Mouse (Mus musculus): ENCODE data around the gene Tbxas1. TPM values are rescaled to one million over a fixed set of nuclear protein-coding genes. Genes with fewer than 3 reads are reported as not detected.

The Tbxas1 gene
- polyA plus RNA-seq, 1 experiment from 2014 or later, result 1.7 TPM

- no peaks in the 10 kb centered on the region for H3K9me3 ChIP-seq (replicated peaks)
- no peaks in the 10 kb centered on the region for H3K36me3 ChIP-seq
- ATAC-seq (ENCODE audit: low FRiP score), result no peak
- H3K27ac ChIP-seq, result no peak overlapping the region
- no peak overlapping the region for H3K9ac ChIP-seq
- H3K27me3 ChIP-seq, result no peaks in the 10 kb centered on the region
- no peak overlapping the region for H3K4me2 ChIP-seq (replicated peaks)
- no peak overlapping the region for H3K4me3 ChIP-seq
- WGBS, result 80% methylated on average over 7 of the region's 7 CpGs
- H3K4me1 ChIP-seq, result no peaks in the 10 kb centered on the region
Observed at GRCm38 (mm10) chr6:39025038-39025437, 149.8 kb downstream of the Tbxas1 start.

DNA sequence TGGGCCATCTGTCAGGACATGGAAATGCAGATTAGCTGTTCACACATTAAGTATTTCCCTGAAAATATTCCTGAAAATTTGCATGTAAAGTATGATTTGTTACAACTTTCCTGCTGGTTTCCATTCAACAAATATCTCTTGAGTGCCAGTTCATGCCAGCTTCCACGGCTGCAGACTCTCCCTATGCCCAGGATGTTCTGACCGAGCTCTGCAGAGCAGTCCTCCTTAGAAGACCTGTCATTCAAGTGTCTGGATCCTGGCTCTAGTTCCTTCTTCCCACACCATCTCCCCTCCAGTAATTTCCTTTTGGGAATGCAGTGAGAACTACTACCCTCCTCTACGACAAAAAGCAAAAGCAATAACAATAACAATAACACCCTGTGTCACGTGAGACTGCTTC, 155.5 kb downstream of the Tbxas1 start:
- H3K4me2 ChIP-seq (replicated peaks), result no peak overlapping the region
- no peak for ATAC-seq (ENCODE audit: low FRiP score)

DNA sequence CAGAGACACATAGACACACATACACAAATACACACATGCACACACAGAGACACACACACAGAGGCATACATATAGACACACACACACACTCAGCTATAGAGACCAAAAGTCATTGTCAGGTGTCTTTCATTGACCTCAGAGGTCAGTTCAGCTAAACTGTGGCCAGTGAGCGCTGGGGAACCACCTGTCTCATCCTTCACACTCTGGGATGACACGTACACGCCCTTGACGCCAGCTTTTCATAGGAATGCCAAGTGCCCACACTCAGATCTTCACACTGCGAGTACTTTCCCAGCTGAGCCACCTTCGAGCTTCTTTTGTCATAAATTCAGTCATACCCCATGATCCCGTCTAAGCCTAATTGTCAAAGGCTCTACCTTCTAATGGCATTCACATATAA, 158.5 kb downstream of the Tbxas1 start:
- H3K4me3 ChIP-seq, result no peak overlapping the region
- H3K4me2 ChIP-seq (replicated peaks), result no peak overlapping the region
- 87% methylated on average over 7 of the region's 7 CpGs for WGBS
- H3K27me3 ChIP-seq, result no peaks in the 10 kb centered on the region
- H3K36me3 ChIP-seq, result no peaks in the 10 kb centered on the region
- no peak overlapping the region for H3K9ac ChIP-seq
- no peaks in the 10 kb centered on the region for H3K4me1 ChIP-seq
- no peak overlapping the region for H3K27ac ChIP-seq
- ATAC-seq (ENCODE audit: low FRiP score), result no peak
- H3K9me3 ChIP-seq (replicated peaks), result no peaks in the 10 kb centered on the region

More for the DNA sequence above, 155.5 kb downstream of the Tbxas1 start:
- H3K9me3 ChIP-seq (replicated peaks), result no peaks in the 10 kb centered on the region
- WGBS, result 84% methylated on average over 4 of the region's 4 CpGs
- no peak overlapping the region for H3K4me3 ChIP-seq
- no peak overlapping the region for H3K9ac ChIP-seq
- H3K4me1 ChIP-seq, result no peaks in the 10 kb centered on the region
- H3K27ac ChIP-seq, result no peak overlapping the region
- no peaks in the 10 kb centered on the region for H3K27me3 ChIP-seq
- H3K36me3 ChIP-seq, result no peaks in the 10 kb centered on the region

GRCm38 (mm10) chr6:39035039-39035438, 159.8 kb downstream of the Tbxas1 start:
- H3K27me3 ChIP-seq, result no peaks in the 10 kb centered on the region
- no peaks in the 10 kb centered on the region for H3K9me3 ChIP-seq (replicated peaks)
- H3K4me3 ChIP-seq, result no peak overlapping the region
- H3K36me3 ChIP-seq, result no peaks in the 10 kb centered on the region
- no peak overlapping the region for H3K4me2 ChIP-seq (replicated peaks)
- peaks cover 7% of the 10 kb centered on the region for H3K4me1 ChIP-seq
- H3K27ac ChIP-seq, result no peak overlapping the region
- H3K9ac ChIP-seq, result no peak overlapping the region
- WGBS, result 90% methylated on average over 6 of the region's 6 CpGs
- ATAC-seq (ENCODE audit: low FRiP score), result no peak

DNA sequence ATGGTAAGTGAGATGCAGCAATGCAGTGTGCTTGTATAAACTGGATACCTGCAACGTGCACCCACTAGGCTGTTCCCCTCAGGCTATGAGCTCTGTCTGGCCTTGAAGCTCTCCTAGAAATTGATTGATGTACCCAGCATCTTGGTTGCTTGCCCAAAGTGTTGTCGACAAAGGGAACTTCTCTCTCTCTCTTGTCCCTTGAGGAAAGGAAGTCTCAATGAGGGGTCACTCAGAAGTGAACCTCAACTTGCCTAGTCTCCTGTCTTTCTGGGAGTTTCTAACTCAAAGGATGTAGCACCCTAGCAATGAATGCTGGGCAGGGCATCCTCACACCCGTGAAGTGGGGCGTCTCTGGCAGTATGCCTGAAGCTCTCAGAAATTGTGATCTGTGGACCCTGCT, 161.0 kb downstream of the Tbxas1 start:
- H3K9me3 ChIP-seq (replicated peaks), result no peaks in the 10 kb centered on the region
- H3K27ac ChIP-seq, result no peak overlapping the region
- 82% methylated on average over 4 of the region's 4 CpGs for WGBS
- ATAC-seq (ENCODE audit: low FRiP score), result no peak
- H3K36me3 ChIP-seq, result no peaks in the 10 kb centered on the region
- no peak overlapping the region for H3K4me2 ChIP-seq (replicated peaks)
- no peak overlapping the region for H3K4me3 ChIP-seq
- H3K27me3 ChIP-seq, result no peaks in the 10 kb centered on the region
- peaks cover 7% of the 10 kb centered on the region for H3K4me1 ChIP-seq
- no peak overlapping the region for H3K9ac ChIP-seq

DNA sequence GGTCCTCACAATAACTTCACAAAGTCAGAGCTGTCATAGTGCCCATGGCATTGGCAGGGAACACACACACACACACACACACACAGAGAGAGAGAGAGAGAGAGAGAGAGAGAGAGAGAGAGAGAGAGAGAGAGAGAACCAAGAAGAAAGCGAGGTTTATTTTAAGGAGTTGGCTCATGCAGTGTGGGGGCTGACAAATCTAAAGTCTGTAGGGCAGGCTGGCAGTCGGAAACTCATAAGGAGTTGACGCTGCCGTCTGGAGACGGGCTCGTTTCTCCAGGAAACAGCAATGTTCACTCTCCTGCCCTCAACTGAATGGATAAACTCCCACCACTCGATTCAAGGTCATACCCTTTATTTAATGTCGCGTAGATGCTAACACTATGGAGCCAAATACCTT, 165.2 kb downstream of the Tbxas1 start:
- ATAC-seq (ENCODE audit: low FRiP score), result no peak
- Histone ChIP-seq H3K4me2 (replicated peaks) (no peak overlapping the region), H3K9ac (no peak overlapping the region), H3K4me3 (no peak overlapping the region), H3K27me3 (no peaks in the 10 kb centered on the region), H3K36me3 (no peaks in the 10 kb centered on the region), H3K9me3 (replicated peaks) (no peaks in the 10 kb centered on the region), H3K27ac (no peak overlapping the region), H3K4me1 (peaks cover 7% of the 10 kb centered on the region)
- 84% methylated on average over 9 of the region's 9 CpGs for WGBS

- Histone ChIP-seq H3K4me1 (0 out of 2 replicates have a peak, but pooled peaks cover 3% of the 10 kb centered on the region), H3K9ac (no peak overlapping the region), H3K9me3 (replicated peaks) (no peaks in the 10 kb centered on the region), H3K27ac (no peak overlapping the region), H3K4me3 (no peak overlapping the region), H3K27me3 (no peaks in the 10 kb centered on the region), H3K4me2 (replicated peaks) (no peak overlapping the region), H3K36me3 (no peaks in the 10 kb centered on the region)
- WGBS, result 71% methylated on average over 5 of the region's 5 CpGs
- ATAC-seq (ENCODE audit: low FRiP score), result no peak
Observed at GRCm38 (mm10) chr6:39049141-39049540, 173.9 kb downstream of the Tbxas1 start.

GRCm38 (mm10) chr6:39050836-39051235, 175.6 kb downstream of the Tbxas1 start:
- H3K4me2 ChIP-seq (replicated peaks), result no peak overlapping the region
- WGBS, result 77% methylated on average over 6 of the region's 6 CpGs
- H3K4me1 ChIP-seq, result peaks cover 10% of the 10 kb centered on the region; the same call in 1 of the 2 replicates
- H3K36me3 ChIP-seq, result no peaks in the 10 kb centered on the region
- ATAC-seq (ENCODE audit: low FRiP score), result no peak
- H3K9me3 ChIP-seq (replicated peaks), result no peaks in the 10 kb centered on the region
- no peak overlapping the region for H3K27ac ChIP-seq
- H3K9ac ChIP-seq, result no peak overlapping the region
- H3K27me3 ChIP-seq, result no peaks in the 10 kb centered on the region
- no peak overlapping the region for H3K4me3 ChIP-seq

GRCm38 (mm10) chr6:39051799-39052556, 176.8 kb downstream of the Tbxas1 start:
- H3K4me3 ChIP-seq, result no peak overlapping the region
- no peaks in the 10 kb centered on the region for H3K9me3 ChIP-seq (replicated peaks)
- H3K36me3 ChIP-seq, result no peaks in the 10 kb centered on the region
- no peak overlapping the region for H3K9ac ChIP-seq
- WGBS, result 79% methylated on average over 9 of the region's 9 CpGs
- no peaks in the 10 kb centered on the region for H3K27me3 ChIP-seq
- peaks cover 10% of the 10 kb centered on the region; the same call in 1 of the 2 replicates for H3K4me1 ChIP-seq
- no peak for ATAC-seq (ENCODE audit: low FRiP score)
- no peak overlapping the region for H3K4me2 ChIP-seq (replicated peaks)
- no peak overlapping the region for H3K27ac ChIP-seq

DNA sequence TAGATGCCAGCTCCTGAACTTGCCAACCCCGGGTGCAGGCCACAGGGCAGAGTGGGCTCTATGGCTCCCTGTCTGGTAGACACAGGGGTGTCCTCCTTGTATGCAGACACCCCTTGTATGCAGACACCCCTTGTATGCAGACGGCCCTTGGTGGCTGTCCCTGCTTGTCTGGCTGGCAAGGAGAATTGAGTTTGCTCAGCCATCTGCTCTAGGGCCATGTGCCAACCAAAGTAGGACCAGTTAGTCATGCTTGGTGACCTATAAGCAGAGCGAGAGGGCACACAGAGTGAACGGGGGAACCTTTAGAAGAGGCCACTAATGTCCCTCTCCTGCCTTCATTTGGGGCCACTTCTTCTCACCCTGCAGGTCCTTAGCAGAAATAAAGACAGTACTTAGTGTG, 177.4 kb downstream of the Tbxas1 start:
- no peak for ATAC-seq (ENCODE audit: low FRiP score)
- H3K4me3 ChIP-seq, result no peak overlapping the region
- H3K27me3 ChIP-seq, result no peaks in the 10 kb centered on the region
- peaks cover 10% of the 10 kb centered on the region; the same call in 1 of the 2 replicates for H3K4me1 ChIP-seq
- H3K27ac ChIP-seq, result no peak overlapping the region
- no peaks in the 10 kb centered on the region for H3K9me3 ChIP-seq (replicated peaks)
- 84% methylated on average over 4 of the region's 4 CpGs for WGBS
- no peak overlapping the region for H3K9ac ChIP-seq
- no peaks in the 10 kb centered on the region for H3K36me3 ChIP-seq
- H3K4me2 ChIP-seq (replicated peaks), result no peak overlapping the region

DNA sequence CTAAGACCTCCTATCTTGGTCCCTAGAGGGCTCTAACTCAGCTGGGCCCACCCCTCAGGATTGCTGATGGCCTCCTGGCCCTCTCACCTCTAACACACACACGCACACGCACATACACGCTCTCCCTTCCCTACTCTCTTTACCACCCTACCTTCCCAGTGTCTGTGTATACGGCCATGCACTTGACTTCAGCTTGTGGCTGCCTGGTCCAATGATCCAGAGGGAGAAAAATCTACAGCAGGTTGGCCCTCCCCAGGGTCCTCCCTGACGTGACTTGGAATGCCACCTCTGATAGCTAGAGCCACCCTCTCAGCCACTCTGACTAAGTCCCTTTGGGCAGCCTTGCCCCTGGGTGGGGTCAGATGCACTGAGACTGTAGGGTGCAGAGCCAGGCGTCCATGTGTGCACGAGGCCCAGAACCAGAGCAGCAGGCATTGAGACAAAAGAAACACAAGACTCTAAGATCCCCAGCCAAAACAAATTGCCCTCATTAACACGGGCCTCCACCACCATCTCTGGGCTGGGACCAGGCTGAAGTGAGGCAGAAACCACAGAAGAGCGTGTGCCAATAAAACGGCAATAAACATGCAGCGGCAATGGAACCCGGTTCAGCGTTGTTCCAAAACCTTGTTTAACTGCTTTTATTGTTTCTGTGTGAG, 179.1 kb downstream of the Tbxas1 start:
- H3K9me3 ChIP-seq (replicated peaks), result no peaks in the 10 kb centered on the region
- no peak overlapping the region for H3K4me2 ChIP-seq (replicated peaks)
- no peak overlapping the region for H3K4me3 ChIP-seq
- H3K27ac ChIP-seq, result no peak overlapping the region
- 84% methylated on average over 13 of the region's 13 CpGs for WGBS
- peaks cover 12% of the 10 kb centered on the region; the same call in 1 of the 2 replicates for H3K4me1 ChIP-seq
- no peaks in the 10 kb centered on the region for H3K27me3 ChIP-seq
- no peak overlapping the region for H3K9ac ChIP-seq
- ATAC-seq (ENCODE audit: low FRiP score), result no peak
- no peaks in the 10 kb centered on the region for H3K36me3 ChIP-seq

GRCm38 (mm10) chr6:39054878-39055508, 179.8 kb downstream of the Tbxas1 start:
- no peak overlapping the region for H3K27ac ChIP-seq
- peaks cover 10% of the 10 kb centered on the region; the same call in 1 of the 2 replicates for H3K4me1 ChIP-seq
- no peak for ATAC-seq (ENCODE audit: low FRiP score)
- no peak overlapping the region for H3K4me2 ChIP-seq (replicated peaks)
- H3K4me3 ChIP-seq, result no peak overlapping the region
- H3K27me3 ChIP-seq, result no peaks in the 10 kb centered on the region
- WGBS, result 77% methylated on average over 6 of the region's 6 CpGs
- no peak overlapping the region for H3K9ac ChIP-seq
- no peaks in the 10 kb centered on the region for H3K9me3 ChIP-seq (replicated peaks)
- H3K36me3 ChIP-seq, result no peaks in the 10 kb centered on the region
